Mouse (Mus musculus) layer of hippocampus, postnatal 10 days (tissue): ENCODE results near the gene Celf3. TPM values are rescaled to one million over a fixed set of nuclear protein-coding genes. Genes with fewer than 3 reads are reported as not detected.

Experiments
- DNase-seq, 2 experiments: peaks; one replicate each; pipeline ENCODE4 v3.0.0; 2021; ENCODE audit warnings: low spot score in 2 of 2
- total RNA-seq, 2 experiments: library from RNA; stranded (reverse); gene quantifications; 2 replicates each; pipeline ENCODE4 v1.2.3; 2021

Celf3 gene
- total RNA-seq, 2 experiments from 2014 or later = 222 to 249 TPM

DNA sequence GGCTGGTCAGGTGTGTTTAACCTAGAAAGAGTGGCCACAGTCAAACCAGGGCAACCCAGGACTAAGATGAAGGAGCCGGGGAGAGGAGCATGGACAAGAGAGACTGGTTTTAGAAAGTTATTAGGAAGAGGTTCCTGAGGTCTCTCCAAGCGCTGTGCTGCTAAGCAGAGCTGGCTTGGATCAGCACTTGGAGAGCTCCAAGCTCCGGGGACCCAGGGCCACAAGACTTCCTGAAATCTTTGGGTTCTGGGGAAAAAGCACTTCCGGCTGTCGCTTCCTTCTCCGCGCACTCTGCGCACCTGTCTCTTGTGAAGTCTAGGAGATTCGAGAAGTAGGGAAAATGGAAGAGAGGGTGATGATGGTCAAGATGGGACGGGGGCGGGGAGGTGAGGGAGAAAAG, 1.5 kb downstream of the Celf3 start:
- DNase-seq = no peak

- DNase-seq = no peak
These were observed 2.3 kb downstream of the Celf3 start, which contains the start of gene Riiad1 for GRCm38 (mm10) chr3:94480291-94480884. Gene Riiad1, minus strand, starts transcription at chr3:94480341.

DNA sequence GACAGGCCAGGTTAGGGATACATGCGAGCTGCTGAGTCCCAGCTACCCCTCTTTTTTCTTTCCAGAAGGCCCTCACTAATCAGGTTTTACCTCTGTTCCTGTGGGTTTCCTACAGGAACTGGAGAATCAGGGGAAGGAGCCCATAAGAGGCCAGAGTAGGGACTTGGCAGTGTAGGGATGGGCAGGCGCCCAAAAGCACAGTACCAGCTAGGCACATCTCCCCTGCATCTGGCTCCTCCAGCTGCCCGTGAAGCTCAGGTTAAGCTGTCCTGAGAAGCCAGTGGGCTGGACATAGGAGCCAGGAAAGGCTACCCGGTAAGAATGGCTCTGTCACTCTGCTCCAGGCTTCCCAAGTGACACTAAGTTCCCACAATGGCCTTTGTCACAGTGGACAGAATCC, 3.3 kb downstream of the Celf3 start:
- DNase-seq = no peak

- DNase-seq = no peak
These were observed 4.8 kb downstream of the Celf3 start for GRCm38 (mm10) chr3:94482764-94483385.

GRCm38 (mm10) chr3:94483790-94484439, 5.8 kb downstream of the Celf3 start:
- DNase-seq = peak; percentile 93 to 94

GRCm38 (mm10) chr3:94485922-94486321, 7.8 kb downstream of the Celf3 start:
- DNase-seq = no peak

- DNase-seq = no peak
These were observed 9.5 kb downstream of the Celf3 start for GRCm38 (mm10) chr3:94487581-94487980.

DNA sequence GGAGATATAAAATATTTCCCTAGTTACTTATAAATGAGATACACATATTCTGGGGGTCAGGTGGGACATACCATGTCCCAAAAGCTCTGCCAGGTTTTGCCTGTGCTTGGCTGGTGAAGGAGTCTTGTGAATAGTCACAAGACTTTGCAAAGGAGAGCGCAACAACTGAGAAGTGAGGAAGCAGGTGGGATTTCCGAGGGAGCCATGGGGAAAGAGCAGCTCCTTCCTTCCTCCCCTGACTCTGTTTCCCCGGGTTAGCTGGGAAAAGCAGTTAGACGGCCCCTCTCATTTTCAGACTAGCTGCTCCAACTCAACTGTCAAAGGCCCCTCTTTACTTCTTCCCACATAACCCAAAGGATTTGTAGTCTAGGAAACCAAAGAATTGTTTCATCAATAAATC, 19.1 kb downstream of the Celf3 start:
- no peak for DNase-seq

- DNase-seq = no peak
These were observed 24.1 kb downstream of the Celf3 start for GRCm38 (mm10) chr3:94502243-94502642.

DNA sequence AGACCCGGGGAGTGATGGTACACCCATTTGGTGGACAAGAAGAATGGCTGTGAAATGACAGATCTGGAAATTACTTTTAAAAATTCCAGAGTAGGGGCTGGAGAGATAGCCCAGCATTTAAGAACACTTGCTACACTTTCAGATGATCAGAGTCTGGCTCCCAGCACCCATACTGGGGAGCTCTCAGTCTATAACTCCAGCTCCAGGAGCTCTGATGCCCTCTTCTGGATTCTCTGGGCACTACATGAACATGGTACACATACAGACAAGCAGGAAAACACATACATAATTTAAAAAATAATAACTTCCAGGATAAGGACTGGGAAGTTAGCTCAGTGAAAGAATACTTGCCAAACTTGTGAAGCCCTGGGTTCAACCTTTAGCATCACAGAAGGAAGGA, 28.6 kb downstream of the Celf3 start:
- DNase-seq = no peak

GRCm38 (mm10) chr3:94526731-94527130, 48.6 kb downstream of the Celf3 start:
- no peak for DNase-seq

- peak in 1 of 2 experiments; percentile 12 for DNase-seq
These were observed 55.9 kb downstream of the Celf3 start for GRCm38 (mm10) chr3:94533968-94534367.

DNA sequence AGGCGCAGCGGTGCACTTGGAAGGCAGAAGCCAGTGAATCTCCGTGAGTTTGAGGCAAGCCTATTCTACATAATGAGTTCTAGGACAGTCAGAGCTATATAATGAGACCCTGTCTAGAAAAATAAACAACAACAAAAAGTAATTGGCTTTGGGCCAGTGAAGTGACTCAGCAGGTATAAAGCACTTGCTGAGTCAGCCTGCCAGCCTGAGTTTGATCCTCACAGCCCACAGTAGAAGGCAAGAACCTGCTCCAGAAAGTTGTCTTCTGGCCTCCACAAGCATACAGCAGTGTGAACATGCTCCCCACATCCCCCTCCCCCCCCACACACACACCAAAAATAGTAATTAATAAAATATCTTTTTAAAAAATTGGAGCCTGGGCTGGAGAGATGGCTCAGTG, 59.1 kb downstream of the Celf3 start:
- DNase-seq = no peak

Other genes starting within 250 kb of the Celf3 start
- not detected for gene Gm4778, start 214.3 kb upstream of the Celf3 start, total RNA-seq
- 10 to 100 TPM; 27.9 to 33.4 TPM for gene Them4, start 168.2 kb upstream of the Celf3 start, total RNA-seq
- gene Them5, start 136.2 kb upstream of the Celf3 start, total RNA-seq = not detected
- under 1 TPM in 1 of 2 experiments, not detected in 1; 0.46 TPM for gene C2cd4d, start 115.9 kb upstream of the Celf3 start, total RNA-seq
- under 1 TPM; 0.16 to 0.62 TPM for gene Rorc, start 105.5 kb upstream of the Celf3 start, total RNA-seq
- gene Lingo4, start 79.8 kb upstream of the Celf3 start, total RNA-seq = 1 to 10 TPM; 1.3 to 1.5 TPM
- 10 to 100 TPM; 43.9 to 47.7 TPM for gene Tdrkh, start 65.0 kb upstream of the Celf3 start, total RNA-seq
- gene Mrpl9, start 35.0 kb upstream of the Celf3 start, total RNA-seq = 10 to 100 TPM; 45.3 to 48.8 TPM
- not detected for gene Oaz3, start 34.4 kb upstream of the Celf3 start, total RNA-seq
- 1 to 10 TPM; 5.7 to 8.8 TPM for gene Riiad1, start 2.0 kb downstream of the Celf3 start, total RNA-seq
- gene Snx27, start 104.4 kb downstream of the Celf3 start, total RNA-seq = 10 to 100 TPM; 80.2 to 88.8 TPM
- gene Gm10972, start 164.8 kb downstream of the Celf3 start, total RNA-seq = not detected
- gene Tuft1, start 180.6 kb downstream of the Celf3 start, total RNA-seq = 1 to 10 TPM; 2.6 to 3.1 TPM
- gene Selenbp2, start 215.3 kb downstream of the Celf3 start, total RNA-seq = not detected